Mouse (Mus musculus) liver, postnatal 0 days (tissue): Measurements from ENCODE around the gene Apobec1.

Experiments used
- CTCF ChIP-seq: sonication (generic); IDR thresholded peaks from 2 replicates; pipeline ENCODE4 v1.5.1; 2016; ENCODE audit warnings: antibody characterized with exemption, low read depth
- EP300 ChIP-seq: IDR thresholded peaks from 2 replicates; pipeline ENCODE4 v1.6.1; 2016; ENCODE audit warnings: antibody characterized with exemption, low read depth, mild to moderate bottlenecking

DNA sequence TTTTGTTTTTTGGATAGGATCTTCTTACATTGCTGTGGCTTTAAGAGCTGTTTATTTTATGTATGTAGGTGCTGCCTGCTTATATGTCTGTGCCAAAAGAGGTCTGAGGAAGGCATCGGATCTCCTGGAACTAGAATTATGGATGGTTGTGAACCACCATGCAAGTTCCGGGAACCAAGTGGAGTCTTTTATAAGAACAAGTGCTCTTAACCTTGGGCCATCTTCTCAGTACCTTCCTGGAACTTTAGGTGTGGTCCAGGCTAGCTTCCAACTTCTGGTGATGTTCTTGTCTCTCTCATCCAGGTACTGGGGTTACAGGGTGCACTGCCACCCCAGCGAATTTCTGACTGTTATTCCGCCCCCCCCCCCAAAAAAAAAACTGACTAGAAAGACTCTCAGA is 10.2 kb upstream of the Apobec1 start:
- TF ChIP-seq CTCF (no peak), EP300 (no peak)
